Mouse (Mus musculus) lung, postnatal 0 days (tissue): ENCODE measurements around the gene Mcrip2. TPM values are rescaled to one million over a fixed set of nuclear protein-coding genes. Genes with fewer than 3 reads are reported as not detected.

Source experiments
- ATAC-seq: fragments of 200-750 bp; cut with Nextera tagmentation; 2 replicates; pipeline ENCODE4 v1.8.0; 2017; ENCODE audit warnings: moderate library complexity
- DNase-seq: peaks from one replicate; pipeline ENCODE4 v3.0.0-alpha.2; 2016; ENCODE audit warnings: low spot score
- H3K27ac ChIP-seq: fragments of 300-500 bp; sonication (generic); 2 replicates; pipeline ENCODE4 v1.5.1; 2014; ENCODE audit warnings: antibody characterized with exemption, mild to moderate bottlenecking, low read length, mixed read lengths
- H3K27me3 ChIP-seq: fragments of 300-500 bp; sonication (generic); replicated peaks from 2 replicates; pipeline ENCODE4 v1.6.1; 2014; ENCODE audit warnings: low read length, mixed read lengths; ENCODE audit not compliant: insufficient read depth
- H3K36me3 ChIP-seq: fragments of 300-500 bp; sonication (generic); 2 replicates; pipeline ENCODE4 v1.6.1; 2014; ENCODE audit warnings: low read length, mixed read lengths; ENCODE audit not compliant: insufficient read depth
- H3K4me1 ChIP-seq: fragments of 300-500 bp; sonication (generic); 2 replicates; pipeline ENCODE4 v1.6.1; 2014; ENCODE audit warnings: antibody characterized with exemption, low read depth, low read length, mixed read lengths; ENCODE audit not compliant: insufficient read depth
- H3K4me2 ChIP-seq: fragments of 300-500 bp; sonication (generic); replicated peaks from 2 replicates; pipeline ENCODE4 v1.6.1; 2014; ENCODE audit warnings: low read depth, mild to moderate bottlenecking, low read length, moderate library complexity, mixed read lengths
- H3K4me3 ChIP-seq: fragments of 300-500 bp; sonication (generic); 2 replicates; pipeline ENCODE4 v1.5.1; 2014; ENCODE audit warnings: low read depth, low read length
- H3K9ac ChIP-seq: fragments of 300-500 bp; sonication (generic); replicated peaks from 2 replicates; pipeline ENCODE4 v1.6.1; 2014; ENCODE audit warnings: low read depth, mild to moderate bottlenecking
- H3K9me3 ChIP-seq: fragments of 300-500 bp; sonication (generic); 2 replicates; pipeline ENCODE4 v1.6.1; 2016; ENCODE audit warnings: low read length, mixed read lengths
- CTCF ChIP-seq: IDR thresholded peaks from 2 replicates; pipeline ENCODE4 v1.5.1; 2016; ENCODE audit warnings: antibody characterized with exemption, mild to moderate bottlenecking
- EP300 ChIP-seq: IDR thresholded peaks from 2 replicates; pipeline ENCODE4 v1.6.1; 2016; ENCODE audit warnings: antibody characterized with exemption, mild to moderate bottlenecking, control low read depth
- WGBS: fragments of 180-500 bp; shearing (Covaris S2); extraction: QIAGEN DNeasy Blood & Tissue Kit; methylation state at CpG from one replicate; pipeline ENCODE4 v1.1.7; 2014; 5-methylcytosine and 5-hydroxymethylcytosine counted together
- polyA plus RNA-seq: library from polyadenylated mRNA; unstranded; fragments of >200 nt; fragmentation: Nextera tagmentation; extraction: Ambion mirVana; gene quantifications from 2 replicates; pipeline ENCODE4 v1.2.1, GENCODE M21; 2015

Gene Mcrip2
- polyA plus RNA-seq, 1 experiment from 2014 or later, result 19.5 TPM

DNA sequence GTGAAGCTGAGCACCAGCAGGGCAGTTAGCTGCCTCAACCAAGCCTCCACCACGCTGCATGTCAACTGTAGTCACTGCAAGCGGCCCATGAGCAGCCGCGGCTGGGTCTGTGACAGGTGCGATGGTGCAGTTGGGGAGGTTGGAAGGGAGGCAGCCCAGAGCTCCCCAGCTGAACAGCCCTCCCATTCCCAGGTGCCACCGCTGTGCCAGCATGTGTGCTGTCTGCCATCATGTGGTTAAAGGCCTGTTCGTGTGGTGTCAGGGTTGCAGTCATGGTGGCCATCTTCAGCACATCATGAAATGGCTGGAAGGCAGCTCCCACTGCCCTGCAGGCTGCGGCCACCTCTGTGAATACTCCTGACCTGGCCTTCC, 40.4 kb downstream of the Mcrip2 start:
- H3K27me3 ChIP-seq, result no peaks in the 10 kb centered on the region
- no peak for DNase-seq
- peaks cover 35% of the 10 kb centered on the region for H3K4me1 ChIP-seq
- H3K9me3 ChIP-seq, result no peaks in the 10 kb centered on the region
- H3K27ac ChIP-seq, result no peak overlapping the region; the same call in 1 of the 2 replicates
- no peak for ATAC-seq
- 0 out of 2 replicates have a peak, but pooled peaks cover 11% of the 10 kb centered on the region for H3K36me3 ChIP-seq
- H3K9ac ChIP-seq, result 0 out of 2 replicates have a peak overlapping the region, but pooled peaks have one; percentile 8
- 72% methylated on average over 8 of the region's 8 CpGs for WGBS
- H3K4me2 ChIP-seq, result peak overlapping the region; percentile 85
- H3K4me3 ChIP-seq, result peak overlapping the region; percentile 52; the same call in 1 of the 2 replicates
- no peak for TF ChIP-seq CTCF
- no peak for TF ChIP-seq EP300

DNA sequence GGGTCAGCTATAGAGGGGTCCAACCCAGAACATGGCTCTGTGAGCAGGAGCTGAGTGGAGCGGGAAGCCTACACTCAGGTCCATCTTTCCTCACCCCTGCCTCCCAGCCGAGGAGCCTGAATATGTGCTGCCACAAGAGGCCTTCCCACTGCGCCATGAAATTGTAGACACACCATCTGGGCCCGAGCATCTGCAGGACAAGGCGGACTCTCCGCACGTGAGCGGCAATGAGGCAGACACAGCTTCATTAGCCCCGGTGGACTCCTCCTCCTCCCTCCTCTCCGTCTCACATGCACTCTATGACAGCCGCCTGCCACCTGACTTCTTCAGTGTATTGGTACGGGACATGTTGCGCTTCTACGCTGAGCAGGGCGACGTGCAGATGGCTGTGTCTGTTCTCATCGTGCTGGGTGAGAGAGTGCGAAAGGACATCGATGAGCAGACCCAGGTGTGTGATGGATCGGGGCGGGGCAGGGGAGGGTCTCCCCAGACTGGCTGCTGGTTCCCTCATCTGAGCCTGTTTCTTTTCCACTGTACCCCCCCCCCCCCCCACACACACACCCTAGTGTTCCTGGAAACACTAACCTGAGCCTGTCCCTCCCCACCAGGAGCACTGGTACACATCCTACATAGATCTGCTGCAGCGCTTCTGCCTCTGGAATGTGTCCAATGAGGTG, 40.9 kb downstream of the Mcrip2 start:
- 90% methylated on average over 22 of the region's 22 CpGs for WGBS
- DNase-seq (no peak), ATAC-seq (no peak)
- Histone ChIP-seq H3K9me3 (no peaks in the 10 kb centered on the region), H3K4me1 (peaks cover 35% of the 10 kb centered on the region), H3K4me2 (no peak overlapping the region), H3K36me3 (0 out of 2 replicates have a peak, but pooled peaks cover 11% of the 10 kb centered on the region), H3K27ac (no peak overlapping the region; the same call in 1 of the 2 replicates), H3K9ac (no peak overlapping the region), H3K4me3 (no peak overlapping the region), H3K27me3 (no peaks in the 10 kb centered on the region)
- no peak for TF ChIP-seq CTCF
- TF ChIP-seq EP300, result no peak

DNA sequence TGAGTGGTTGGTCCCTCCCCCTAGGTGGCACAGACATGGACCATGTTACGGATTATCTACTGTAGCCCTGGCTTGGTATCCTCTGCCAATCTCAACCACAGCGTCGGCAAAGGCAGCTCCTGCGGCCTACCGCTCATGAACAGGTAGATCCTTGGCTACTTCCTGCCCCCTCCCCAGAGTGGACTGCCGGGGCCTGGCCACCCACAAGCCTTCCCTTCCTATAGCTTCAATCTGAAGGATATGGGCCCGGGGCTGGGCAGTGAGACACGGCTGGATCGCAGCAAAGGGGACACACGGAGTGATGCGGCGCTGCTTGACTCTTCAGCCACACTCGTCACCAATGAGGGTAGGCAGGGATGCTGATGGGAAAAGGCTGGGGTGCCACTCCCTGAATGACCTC, 41.6 kb downstream of the Mcrip2 start:
- Histone ChIP-seq H3K9ac (no peak overlapping the region), H3K9me3 (no peaks in the 10 kb centered on the region), H3K4me2 (no peak overlapping the region), H3K4me3 (no peak overlapping the region), H3K27me3 (no peaks in the 10 kb centered on the region), H3K27ac (no peak overlapping the region), H3K36me3 (0 out of 2 replicates have a peak, but pooled peaks cover 11% of the 10 kb centered on the region), H3K4me1 (peaks cover 32% of the 10 kb centered on the region)
- WGBS, result 92% methylated on average over 13 of the region's 13 CpGs
- TF ChIP-seq CTCF (no peak), EP300 (no peak)
- no peak for ATAC-seq
- no peak for DNase-seq

DNA sequence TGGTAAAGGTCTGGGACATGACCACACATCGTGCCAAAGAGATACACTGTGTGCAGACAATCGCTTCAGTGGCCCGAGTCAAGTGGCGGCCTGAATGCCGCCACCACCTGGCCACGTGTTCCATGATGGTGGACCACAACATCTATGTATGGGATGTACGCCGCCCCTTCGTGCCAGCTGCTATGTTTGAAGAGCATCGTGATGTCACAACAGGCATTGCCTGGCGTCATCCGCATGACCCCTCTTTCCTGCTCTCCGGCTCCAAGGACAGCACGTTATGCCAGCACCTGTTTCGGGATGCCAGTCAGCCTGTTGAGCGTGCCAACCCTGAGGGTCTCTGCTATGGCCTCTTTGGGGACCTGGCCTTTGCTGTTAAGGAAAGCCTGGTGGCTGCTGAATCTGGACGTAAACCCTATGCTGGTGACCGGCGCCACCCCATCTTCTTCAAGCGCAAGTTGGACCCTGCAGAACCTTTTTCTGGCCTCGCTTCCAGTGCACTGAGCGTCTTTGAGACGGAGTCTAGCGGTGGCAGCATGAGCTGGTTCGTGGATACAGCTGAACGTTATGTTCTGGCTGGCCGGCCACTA, 42.5 kb downstream of the Mcrip2 start:
- WGBS, result 95% methylated on average over 26 of the region's 27 CpGs
- DNase-seq (no peak), ATAC-seq (no peak)
- Histone ChIP-seq H3K9me3 (no peaks in the 10 kb centered on the region), H3K27me3 (no peaks in the 10 kb centered on the region), H3K4me1 (peaks cover 22% of the 10 kb centered on the region; the same call in 1 of the 2 replicates), H3K36me3 (0 out of 2 replicates have a peak, but pooled peaks cover 11% of the 10 kb centered on the region), H3K27ac (no peak overlapping the region), H3K4me2 (no peak overlapping the region), H3K4me3 (no peak overlapping the region), H3K9ac (no peak overlapping the region)
- TF ChIP-seq EP300 (no peak), CTCF (no peak)

DNA sequence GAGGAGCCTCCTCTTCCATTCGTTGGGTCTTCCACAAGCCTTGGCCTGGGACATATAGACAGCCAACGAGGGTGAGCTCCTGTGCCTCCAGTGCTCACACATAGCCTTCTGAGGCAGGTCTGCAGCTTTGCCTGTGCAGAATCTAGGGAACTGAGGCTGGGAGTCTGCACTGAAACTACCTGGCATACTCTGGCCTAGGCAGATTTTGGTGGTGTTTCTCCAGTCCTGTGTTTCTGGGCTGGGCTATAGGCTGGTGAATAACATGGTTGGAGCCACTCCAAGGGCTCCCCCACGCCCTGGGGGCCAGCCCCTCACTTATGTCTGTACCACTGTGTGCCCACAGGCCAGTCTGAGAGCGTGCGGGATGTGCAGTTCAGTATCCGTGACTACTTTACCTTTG, 43.3 kb downstream of the Mcrip2 start:
- H3K4me2 ChIP-seq, result no peak overlapping the region

DNA sequence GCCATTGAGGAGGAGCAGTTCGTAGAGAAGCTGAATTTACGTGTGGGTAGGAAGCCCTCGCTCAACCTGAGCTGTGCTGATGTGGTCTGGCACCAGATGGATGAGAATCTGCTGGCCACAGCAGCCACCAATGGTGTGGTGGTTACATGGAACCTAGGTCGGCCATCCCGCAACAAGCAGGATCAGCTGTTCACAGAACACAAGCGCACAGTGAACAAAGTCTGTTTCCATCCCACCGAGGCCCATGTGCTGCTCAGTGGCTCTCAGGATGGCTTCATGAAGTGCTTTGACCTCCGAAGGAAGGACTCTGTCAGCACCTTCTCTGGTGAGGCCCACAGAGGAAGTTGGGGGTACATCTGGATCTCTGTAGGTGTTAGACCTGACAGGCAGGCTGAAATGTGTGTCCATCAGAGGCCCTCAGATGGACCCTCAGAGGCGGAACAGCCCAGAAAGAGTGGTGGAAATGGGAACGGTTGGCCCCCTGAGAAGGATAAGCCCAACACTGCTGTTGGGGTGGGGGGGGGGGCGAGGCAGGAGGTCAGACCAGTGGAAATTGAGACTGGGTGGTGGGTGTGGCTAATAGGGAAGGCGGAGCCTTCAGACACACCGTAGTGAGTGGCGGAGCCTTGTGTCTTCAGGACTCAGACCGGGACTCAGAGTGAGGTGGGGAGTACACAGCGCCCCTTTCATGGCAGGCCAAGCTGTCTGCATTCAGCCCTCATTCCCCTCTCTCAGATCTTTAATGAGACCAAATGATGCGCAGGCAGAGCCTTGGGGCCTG, 44.0 kb downstream of the Mcrip2 start:
- Histone ChIP-seq H3K27ac (no peak overlapping the region), H3K4me2 (peak overlapping the region; percentile 81), H3K4me1 (peaks cover 19% of the 10 kb centered on the region; the same call in 1 of the 2 replicates), H3K9ac (0 out of 2 replicates have a peak overlapping the region, but pooled peaks have one; percentile 56), H3K9me3 (no peaks in the 10 kb centered on the region), H3K4me3 (no peak overlapping the region; the same call in 1 of the 2 replicates), H3K27me3 (peaks cover 5% of the 10 kb centered on the region; the same call in 1 of the 2 replicates), H3K36me3 (0 out of 2 replicates have a peak, but pooled peaks cover 6% of the 10 kb centered on the region)
- DNase-seq (no peak), ATAC-seq (no peak)
- TF ChIP-seq EP300 (no peak), CTCF (no peak)
- 65% methylated on average over 17 of the region's 17 CpGs for WGBS

More for the DNA sequence above, 43.3 kb downstream of the Mcrip2 start:
- Histone ChIP-seq H3K4me1 (peaks cover 21% of the 10 kb centered on the region; the same call in 1 of the 2 replicates), H3K9me3 (no peaks in the 10 kb centered on the region), H3K27ac (no peak overlapping the region), H3K36me3 (0 out of 2 replicates have a peak, but pooled peaks cover 6% of the 10 kb centered on the region), H3K4me3 (no peak overlapping the region), H3K9ac (no peak overlapping the region), H3K27me3 (no peaks in the 10 kb centered on the region)
- no peak for DNase-seq
- 86% methylated on average over 6 of the region's 6 CpGs for WGBS
- TF ChIP-seq CTCF (no peak), EP300 (no peak)
- ATAC-seq, result no peak
